Mouse (Mus musculus) forebrain, embryonic 15.5 days (tissue): ENCODE data around the gene Muc3. TPM values are rescaled to one million over a fixed set of nuclear protein-coding genes. Genes with fewer than 3 reads are reported as not detected.

ENCODE experiments used
- ATAC-seq: fragments of 200-750 bp; cut with Nextera tagmentation; replicated peaks from 2 replicates; pipeline ENCODE4 v1.8.0; 2017; ENCODE audit warnings: mild to moderate bottlenecking, moderate TSS enrichment, moderate library complexity
- H3K27ac ChIP-seq: fragments of 300-500 bp; sonication (generic); replicated peaks from 2 replicates; pipeline ENCODE4 v1.5.1; 2015; ENCODE audit warnings: mild to moderate bottlenecking, inconsistent platforms
- H3K27me3 ChIP-seq: fragments of 300-500 bp; sonication (generic); 2 replicates; pipeline ENCODE4 v1.6.1; 2015; ENCODE audit warnings: inconsistent platforms
- H3K36me3 ChIP-seq: fragments of 300-500 bp; sonication (generic); 2 replicates; pipeline ENCODE4 v1.6.1; 2015; ENCODE audit warnings: mild to moderate bottlenecking, inconsistent platforms
- H3K4me1 ChIP-seq: fragments of 300-500 bp; sonication (generic); 2 replicates; pipeline ENCODE4 v1.6.1; 2015; ENCODE audit warnings: inconsistent platforms
- H3K4me2 ChIP-seq: fragments of 300-500 bp; sonication (generic); replicated peaks from 2 replicates; pipeline ENCODE4 v1.6.1; 2015; ENCODE audit warnings: mild to moderate bottlenecking, inconsistent platforms
- H3K4me3 ChIP-seq: fragments of 300-500 bp; sonication (generic); 2 replicates; pipeline ENCODE4 v1.5.1; 2015; ENCODE audit warnings: mild to moderate bottlenecking, inconsistent platforms
- H3K9ac ChIP-seq: fragments of 300-500 bp; sonication (generic); replicated peaks from 2 replicates; pipeline ENCODE4 v1.6.1; 2015; ENCODE audit warnings: mild to moderate bottlenecking, inconsistent platforms
- H3K9me3 ChIP-seq: fragments of 300-500 bp; sonication (generic); 2 replicates; pipeline ENCODE4 v1.6.1; 2016; ENCODE audit warnings: inconsistent platforms
- WGBS: fragments of 180-500 bp; shearing (Covaris S2); methylation state at CpG from one replicate; pipeline ENCODE4 v1.1.7; 2015; ENCODE audit warnings: mixed read lengths; 5-methylcytosine and 5-hydroxymethylcytosine counted together
- polyA plus RNA-seq: library from polyadenylated mRNA; unstranded; fragments of >200 nt; fragmentation: Nextera tagmentation; extraction: Ambion mirVana; gene quantifications from 2 replicates; pipeline ENCODE4 v1.2.1, GENCODE M21; 2015

The Muc3 gene
- polyA plus RNA-seq, 1 experiment from 2014 or later, result not detected

- ATAC-seq, result no peak
Observed at GRCm38 (mm10) chr5:137103969-137104368, 45.2 kb downstream of the Muc3 start.

GRCm38 (mm10) chr5:137102575-137103522 lies 46.3 kb downstream of the Muc3 start:
- Histone ChIP-seq H3K9me3 (no peaks in the 10 kb centered on the region), H3K27ac (no peak overlapping the region), H3K36me3 (no peaks in the 10 kb centered on the region), H3K9ac (no peak overlapping the region), H3K4me1 (no peaks in the 10 kb centered on the region), H3K4me2 (no peak overlapping the region), H3K27me3 (no peaks in the 10 kb centered on the region), H3K4me3 (no peak overlapping the region)
- WGBS, result 73% methylated on average over 28 of the region's 28 CpGs
- no peak for ATAC-seq

More at GRCm38 (mm10) chr5:137103969-137104368, 45.2 kb downstream of the Muc3 start:
- Histone ChIP-seq H3K4me1 (no peaks in the 10 kb centered on the region), H3K27me3 (no peaks in the 10 kb centered on the region), H3K4me2 (no peak overlapping the region), H3K9ac (no peak overlapping the region), H3K9me3 (no peaks in the 10 kb centered on the region), H3K36me3 (no peaks in the 10 kb centered on the region), H3K4me3 (no peak overlapping the region), H3K27ac (no peak overlapping the region)
- WGBS, result 89% methylated on average over 2 of the region's 2 CpGs

GRCm38 (mm10) chr5:137102078-137102477 lies 47.0 kb downstream of the Muc3 start:
- no peak overlapping the region for H3K4me2 ChIP-seq
- no peaks in the 10 kb centered on the region for H3K9me3 ChIP-seq
- H3K36me3 ChIP-seq, result no peaks in the 10 kb centered on the region
- no peaks in the 10 kb centered on the region for H3K27me3 ChIP-seq
- no peaks in the 10 kb centered on the region for H3K4me1 ChIP-seq
- WGBS, result 74% methylated on average over 10 of the region's 10 CpGs
- no peak overlapping the region for H3K27ac ChIP-seq
- H3K4me3 ChIP-seq, result no peak overlapping the region
- ATAC-seq, result no peak
- H3K9ac ChIP-seq, result no peak overlapping the region

- no peaks in the 10 kb centered on the region for H3K36me3 ChIP-seq
- 64% methylated on average over 4 of the region's 4 CpGs for WGBS
- H3K9ac ChIP-seq, result no peak overlapping the region
- ATAC-seq, result no peak
- no peak overlapping the region for H3K27ac ChIP-seq
- no peak overlapping the region for H3K4me3 ChIP-seq
- H3K9me3 ChIP-seq, result no peaks in the 10 kb centered on the region
- H3K4me2 ChIP-seq, result no peak overlapping the region
- H3K4me1 ChIP-seq, result no peaks in the 10 kb centered on the region
- no peaks in the 10 kb centered on the region for H3K27me3 ChIP-seq
Observed at GRCm38 (mm10) chr5:137100660-137101059, 48.5 kb downstream of the Muc3 start.

- Histone ChIP-seq H3K36me3 (no peaks in the 10 kb centered on the region), H3K4me1 (no peaks in the 10 kb centered on the region), H3K27ac (no peak overlapping the region), H3K9me3 (no peaks in the 10 kb centered on the region), H3K4me3 (no peak overlapping the region), H3K27me3 (no peaks in the 10 kb centered on the region), H3K4me2 (no peak overlapping the region), H3K9ac (no peak overlapping the region)
- ATAC-seq, result no peak
- WGBS, result 81% methylated on average over 11 of the region's 11 CpGs
Observed at GRCm38 (mm10) chr5:137098418-137098817, 50.7 kb downstream of the Muc3 start.

GRCm38 (mm10) chr5:137096037-137096436 lies 53.1 kb downstream of the Muc3 start:
- Histone ChIP-seq H3K9me3 (no peaks in the 10 kb centered on the region), H3K4me2 (no peak overlapping the region), H3K27me3 (no peaks in the 10 kb centered on the region), H3K9ac (no peak overlapping the region), H3K4me1 (no peaks in the 10 kb centered on the region), H3K4me3 (no peak overlapping the region), H3K27ac (no peak overlapping the region), H3K36me3 (no peaks in the 10 kb centered on the region)
- 61% methylated on average over 1 of the region's 1 CpGs for WGBS
- ATAC-seq, result no peak

GRCm38 (mm10) chr5:137095135-137095534 lies 54.0 kb downstream of the Muc3 start:
- Histone ChIP-seq H3K9ac (no peak overlapping the region), H3K4me2 (no peak overlapping the region), H3K27ac (no peak overlapping the region), H3K4me1 (no peaks in the 10 kb centered on the region), H3K36me3 (no peaks in the 10 kb centered on the region), H3K9me3 (no peaks in the 10 kb centered on the region), H3K27me3 (no peaks in the 10 kb centered on the region), H3K4me3 (no peak overlapping the region)
- no peak for ATAC-seq
- 88% methylated on average over 10 of the region's 10 CpGs for WGBS

- H3K9ac ChIP-seq, result no peak overlapping the region
- no peaks in the 10 kb centered on the region for H3K27me3 ChIP-seq
- no peaks in the 10 kb centered on the region for H3K36me3 ChIP-seq
- no peak overlapping the region for H3K27ac ChIP-seq
- H3K9me3 ChIP-seq, result no peaks in the 10 kb centered on the region
- H3K4me1 ChIP-seq, result no peaks in the 10 kb centered on the region
- no peak for ATAC-seq
- no peak overlapping the region for H3K4me2 ChIP-seq
- H3K4me3 ChIP-seq, result no peak overlapping the region
- WGBS, result 85% methylated on average over 9 of the region's 9 CpGs
Observed at GRCm38 (mm10) chr5:137093720-137094119, 55.4 kb downstream of the Muc3 start.

GRCm38 (mm10) chr5:137091560-137091959 lies 57.6 kb downstream of the Muc3 start:
- Histone ChIP-seq H3K4me1 (no peaks in the 10 kb centered on the region), H3K4me3 (no peak overlapping the region), H3K27me3 (no peaks in the 10 kb centered on the region), H3K9me3 (no peaks in the 10 kb centered on the region), H3K4me2 (no peak overlapping the region), H3K36me3 (no peaks in the 10 kb centered on the region), H3K9ac (no peak overlapping the region), H3K27ac (no peak overlapping the region)
- 64% methylated on average over 6 of the region's 6 CpGs for WGBS
- no peak for ATAC-seq

GRCm38 (mm10) chr5:137090870-137091269 lies 58.3 kb downstream of the Muc3 start:
- no peaks in the 10 kb centered on the region for H3K4me1 ChIP-seq
- no peaks in the 10 kb centered on the region for H3K27me3 ChIP-seq
- H3K9ac ChIP-seq, result no peak overlapping the region
- no peak overlapping the region for H3K4me2 ChIP-seq
- ATAC-seq, result no peak
- no peak overlapping the region for H3K27ac ChIP-seq
- H3K36me3 ChIP-seq, result no peaks in the 10 kb centered on the region
- H3K9me3 ChIP-seq, result no peaks in the 10 kb centered on the region
- whole genome bisulfite sequencing, result 69% methylated on average over 10 of the region's 10 CpGs
- no peak overlapping the region for H3K4me3 ChIP-seq

GRCm38 (mm10) chr5:137087410-137087809 lies 61.7 kb downstream of the Muc3 start:
- Histone ChIP-seq H3K9me3 (no peaks in the 10 kb centered on the region), H3K27ac (no peak overlapping the region), H3K9ac (no peak overlapping the region), H3K36me3 (no peaks in the 10 kb centered on the region), H3K4me2 (no peak overlapping the region), H3K4me1 (no peaks in the 10 kb centered on the region), H3K27me3 (no peaks in the 10 kb centered on the region), H3K4me3 (no peak overlapping the region)
- 82% methylated on average over 8 of the region's 8 CpGs for WGBS
- no peak for ATAC-seq

GRCm38 (mm10) chr5:137085731-137086130 lies 63.4 kb downstream of the Muc3 start:
- Histone ChIP-seq H3K27ac (no peak overlapping the region), H3K9me3 (no peaks in the 10 kb centered on the region), H3K36me3 (no peaks in the 10 kb centered on the region), H3K27me3 (no peaks in the 10 kb centered on the region), H3K4me3 (no peak overlapping the region), H3K4me1 (no peaks in the 10 kb centered on the region), H3K9ac (no peak overlapping the region), H3K4me2 (no peak overlapping the region)
- ATAC-seq, result no peak
- WGBS, result 84% methylated on average over 3 of the region's 3 CpGs

GRCm38 (mm10) chr5:137085021-137085420 lies 64.1 kb downstream of the Muc3 start:
- H3K9me3 ChIP-seq, result no peaks in the 10 kb centered on the region
- H3K9ac ChIP-seq, result no peak overlapping the region
- no peaks in the 10 kb centered on the region for H3K36me3 ChIP-seq
- no peak for ATAC-seq
- no peak overlapping the region for H3K4me3 ChIP-seq
- H3K4me1 ChIP-seq, result no peaks in the 10 kb centered on the region
- H3K27ac ChIP-seq, result no peak overlapping the region
- whole genome bisulfite sequencing, result 89% methylated on average over 6 of the region's 6 CpGs
- H3K27me3 ChIP-seq, result no peaks in the 10 kb centered on the region
- H3K4me2 ChIP-seq, result no peak overlapping the region
